Mouse (Mus musculus) heart, embryonic 12.5 days (tissue): ENCODE data around the gene Gpx4. TPM values are rescaled to one million over a fixed set of nuclear protein-coding genes. Genes with fewer than 3 reads are reported as not detected.

ENCODE experiments used
- ATAC-seq: fragments of 200-750 bp; cut with Nextera tagmentation; 2 replicates; pipeline ENCODE4 v1.8.0; 2017; ENCODE audit warnings: moderate TSS enrichment, moderate library complexity; ENCODE audit not compliant: insufficient number of reproducible peaks, low FRiP score
- H3K27ac ChIP-seq: fragments of 300-500 bp; sonication (generic); 2 replicates; pipeline ENCODE4 v1.5.1; 2016; ENCODE audit warnings: mild to moderate bottlenecking, moderate library complexity; ENCODE audit not compliant: poor library complexity, severe bottlenecking
- H3K27me3 ChIP-seq: fragments of 300-500 bp; sonication (generic); replicated peaks from 2 replicates; pipeline ENCODE4 v1.6.1; 2016; ENCODE audit warnings: mild to moderate bottlenecking, moderate library complexity
- H3K36me3 ChIP-seq: fragments of 300-500 bp; sonication (generic); 2 replicates; pipeline ENCODE4 v1.6.1; 2016; ENCODE audit warnings: mild to moderate bottlenecking, moderate library complexity
- H3K4me1 ChIP-seq: fragments of 300-500 bp; sonication (generic); replicated peaks from 2 replicates; pipeline ENCODE4 v1.6.1; 2016; ENCODE audit warnings: mild to moderate bottlenecking
- H3K4me2 ChIP-seq: fragments of 300-500 bp; sonication (generic); 2 replicates; pipeline ENCODE4 v1.6.1; 2016; ENCODE audit warnings: mild to moderate bottlenecking, moderate library complexity
- H3K4me3 ChIP-seq: fragments of 300-500 bp; sonication (generic); 2 replicates; pipeline ENCODE4 v1.5.1; 2016; ENCODE audit warnings: mild to moderate bottlenecking
- H3K9ac ChIP-seq: fragments of 300-500 bp; sonication (generic); 2 replicates; pipeline ENCODE4 v1.6.1; 2016; ENCODE audit warnings: mild to moderate bottlenecking, moderate library complexity
- H3K9me3 ChIP-seq: fragments of 300-500 bp; sonication (generic); replicated peaks from 2 replicates; pipeline ENCODE4 v1.6.1; 2016; ENCODE audit warnings: mild to moderate bottlenecking, moderate library complexity
- WGBS: fragments of 180-500 bp; shearing (Covaris S2); methylation state at CpG from one replicate; pipeline ENCODE4 v1.1.7; 2016; 5-methylcytosine and 5-hydroxymethylcytosine counted together
- polyA plus RNA-seq: library from polyadenylated mRNA; unstranded; fragments of >200 nt; fragmentation: Nextera tagmentation; extraction: Ambion mirVana; gene quantifications from 2 replicates; pipeline ENCODE4 v1.2.1, GENCODE M21; 2016

Gene Gpx4
- polyA plus RNA-seq, 1 experiment from 2014 or later, result 717 TPM

DNA sequence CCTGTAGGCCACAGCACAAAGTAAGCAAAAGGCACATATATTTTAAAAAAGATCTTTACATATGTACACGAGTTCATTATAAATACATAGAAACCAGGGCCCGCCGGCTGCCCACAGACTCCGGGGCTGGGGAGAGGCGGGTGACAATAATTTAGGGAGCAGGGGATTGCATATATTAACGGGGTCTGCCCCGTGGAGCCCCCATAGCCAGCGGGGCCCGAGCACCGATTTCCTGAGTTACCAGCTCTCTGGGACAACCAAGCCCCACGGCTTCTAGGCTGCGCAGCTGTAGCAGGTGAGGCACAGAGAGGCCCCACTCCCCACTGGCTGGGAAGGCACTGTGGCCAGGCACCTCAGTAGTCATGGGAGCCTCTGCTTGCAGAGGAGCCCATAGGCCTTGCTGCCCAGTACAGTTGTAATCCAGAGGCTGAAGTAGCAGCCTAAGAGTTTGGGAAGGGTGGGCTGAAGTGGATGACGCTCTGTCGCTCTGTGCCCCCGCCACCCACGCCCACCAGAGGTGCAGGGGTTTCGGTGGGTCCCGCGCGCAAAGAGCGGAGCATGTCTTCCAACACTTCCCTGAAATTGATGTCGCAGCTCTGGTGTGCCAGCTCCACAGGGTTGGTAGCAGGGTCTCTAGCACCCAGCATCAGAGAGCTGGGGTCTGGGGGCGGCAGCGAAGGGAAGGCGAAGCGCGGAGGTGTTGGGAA is 10.2 kb downstream of the Gpx4 start:
- Histone ChIP-seq H3K27me3 (no peaks in the 10 kb centered on the region), H3K9ac (no peak overlapping the region), H3K27ac (no peak overlapping the region), H3K4me3 (no peak overlapping the region), H3K9me3 (no peaks in the 10 kb centered on the region), H3K4me2 (no peak overlapping the region), H3K4me1 (peaks cover 23% of the 10 kb centered on the region), H3K36me3 (peaks cover 67% of the 10 kb centered on the region)
- WGBS, result 90% methylated on average over 27 of the region's 27 CpGs
- no peak for ATAC-seq

DNA sequence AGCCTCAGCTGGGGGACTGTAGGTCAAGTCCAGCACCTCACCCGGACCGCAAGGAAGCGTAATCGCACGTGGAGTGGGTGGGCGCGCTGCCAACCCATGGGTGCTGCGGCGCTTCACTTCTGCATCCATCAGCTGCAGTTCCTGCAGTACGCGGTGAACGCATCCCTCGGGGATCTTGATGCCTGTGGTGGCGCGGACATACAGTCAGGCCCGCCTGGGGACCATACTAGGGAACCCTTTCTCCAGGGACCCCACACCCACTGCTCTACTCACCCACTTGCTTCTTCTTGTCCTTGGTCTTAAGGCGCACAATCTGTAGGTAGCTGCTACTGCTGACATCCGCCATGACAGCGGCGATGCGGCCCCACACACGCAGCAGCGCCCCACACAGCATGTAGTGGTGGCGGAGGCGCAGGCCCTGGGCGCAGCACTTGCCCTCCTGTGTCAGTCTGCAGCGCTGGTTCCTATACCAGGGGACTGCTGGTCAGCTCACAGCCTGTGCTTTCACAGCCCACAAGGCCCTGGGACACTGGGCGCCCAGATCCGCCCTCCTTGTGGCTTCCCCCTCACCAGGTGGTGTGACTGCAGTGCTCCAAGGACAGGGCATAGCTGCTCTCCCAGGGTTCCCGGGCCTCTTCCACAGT is 10.8 kb downstream of the Gpx4 start:
- H3K4me1 ChIP-seq, result peaks cover 17% of the 10 kb centered on the region
- no peak overlapping the region for H3K4me2 ChIP-seq
- no peaks in the 10 kb centered on the region for H3K9me3 ChIP-seq
- WGBS, result 70% methylated on average over 30 of the region's 30 CpGs
- H3K27me3 ChIP-seq, result no peaks in the 10 kb centered on the region
- no peak overlapping the region for H3K4me3 ChIP-seq
- H3K27ac ChIP-seq, result no peak overlapping the region
- H3K36me3 ChIP-seq, result peaks cover 74% of the 10 kb centered on the region
- ATAC-seq, result no peak
- no peak overlapping the region for H3K9ac ChIP-seq

DNA sequence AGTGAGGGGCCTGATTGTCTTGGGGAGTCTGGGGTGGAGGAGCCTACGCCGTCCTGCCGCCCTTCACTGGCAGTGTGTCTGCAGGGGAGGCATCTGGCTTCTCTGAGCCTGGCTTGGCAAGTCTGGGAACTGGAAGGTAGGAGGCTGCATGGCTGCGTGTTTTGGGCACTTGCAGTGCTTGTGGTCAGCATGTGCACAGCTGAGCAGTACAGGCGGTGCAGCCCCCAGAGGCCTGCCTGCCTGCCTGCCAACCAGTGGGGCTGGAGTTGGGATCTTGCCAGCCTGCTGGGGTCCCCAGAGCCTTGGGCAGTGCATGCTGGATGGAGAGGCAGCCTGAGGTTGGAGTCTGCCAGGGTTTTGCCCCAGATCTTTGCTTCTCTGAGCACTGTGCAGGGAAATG is 16.1 kb downstream of the Gpx4 start:
- Histone ChIP-seq H3K9me3 (no peaks in the 10 kb centered on the region), H3K4me3 (no peak overlapping the region), H3K27ac (no peak overlapping the region), H3K36me3 (peaks cover 94% of the 10 kb centered on the region), H3K27me3 (no peaks in the 10 kb centered on the region), H3K4me2 (no peak overlapping the region), H3K4me1 (peaks cover 7% of the 10 kb centered on the region; the same call in 1 of the 2 replicates), H3K9ac (0 out of 2 replicates have a peak overlapping the region, but pooled peaks have one; percentile 14)
- 90% methylated on average over 5 of the region's 5 CpGs for WGBS
- ATAC-seq, result no peak

DNA sequence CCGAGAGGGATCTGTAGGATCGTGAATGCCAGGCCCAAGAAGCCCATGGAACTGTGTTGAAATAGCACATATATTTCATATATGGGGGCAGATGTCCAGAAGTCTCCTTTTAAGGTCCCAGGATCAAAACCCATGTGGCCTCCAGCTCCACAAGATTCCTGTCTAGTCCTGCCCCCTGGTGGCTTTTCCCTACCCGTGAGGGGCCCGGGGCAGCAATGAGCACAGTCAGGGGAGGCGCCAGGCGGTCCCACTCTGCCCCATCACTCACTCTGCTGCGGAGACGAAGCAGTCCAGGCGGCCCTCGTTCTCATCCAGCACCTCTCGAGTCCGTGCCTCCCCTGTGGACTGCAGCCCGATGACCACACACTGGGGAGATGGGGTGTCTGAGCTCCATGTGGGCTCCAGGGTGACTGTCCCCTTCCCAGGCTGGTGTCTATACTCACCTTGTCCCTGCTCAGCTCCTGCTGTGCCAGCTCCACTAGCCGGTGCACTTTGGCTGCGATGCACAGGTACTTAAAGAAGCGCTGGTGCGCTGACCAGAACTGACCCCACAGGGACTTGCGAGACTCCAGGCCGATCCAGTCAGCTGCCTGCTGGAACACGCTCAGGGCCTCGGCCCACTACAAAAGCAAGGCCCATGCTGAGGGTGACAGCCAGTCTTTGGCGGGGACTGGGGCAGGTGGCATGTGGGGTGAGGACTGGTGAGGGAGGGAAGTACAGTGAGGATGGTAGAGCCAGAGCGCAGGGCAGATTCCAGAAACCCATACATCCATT is 17.1 kb downstream of the Gpx4 start:
- Histone ChIP-seq H3K36me3 (peaks cover 86% of the 10 kb centered on the region), H3K9ac (no peak overlapping the region)
- ATAC-seq, result no peak

DNA sequence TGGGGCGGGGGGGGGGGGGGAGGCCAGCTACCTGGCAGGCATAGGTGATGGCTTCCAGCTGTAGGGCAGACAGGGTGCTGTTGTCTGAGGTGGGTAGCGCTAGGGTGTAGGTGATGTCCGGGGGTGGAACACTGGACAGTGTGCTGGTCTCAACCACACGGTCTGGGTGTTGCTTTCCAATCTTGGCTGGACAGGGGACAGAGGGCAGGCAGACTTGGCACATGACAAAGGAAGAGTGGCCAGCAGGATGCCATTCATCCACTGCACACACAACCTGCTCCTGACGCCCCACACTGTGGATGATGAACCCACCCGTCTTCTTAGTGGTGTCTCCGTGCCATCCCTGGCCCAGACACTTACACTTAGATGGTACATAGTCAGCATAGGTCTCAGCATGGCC is 22.3 kb downstream of the Gpx4 start:
- Histone ChIP-seq H3K4me1 (peaks cover 41% of the 10 kb centered on the region), H3K36me3 (peaks cover 40% of the 10 kb centered on the region), H3K9ac (no peak overlapping the region), H3K27me3 (no peaks in the 10 kb centered on the region), H3K9me3 (no peaks in the 10 kb centered on the region), H3K27ac (no peak overlapping the region), H3K4me2 (no peak overlapping the region), H3K4me3 (no peak overlapping the region)
- no peak for ATAC-seq
- 88% methylated on average over 6 of the region's 7 CpGs for WGBS

More for the DNA sequence above, 17.1 kb downstream of the Gpx4 start:
- Histone ChIP-seq H3K27ac (no peak overlapping the region), H3K9me3 (no peaks in the 10 kb centered on the region), H3K4me2 (no peak overlapping the region), H3K4me1 (peaks cover 7% of the 10 kb centered on the region; the same call in 1 of the 2 replicates), H3K27me3 (no peaks in the 10 kb centered on the region), H3K4me3 (no peak overlapping the region)
- WGBS, result 79% methylated on average over 23 of the region's 23 CpGs

DNA sequence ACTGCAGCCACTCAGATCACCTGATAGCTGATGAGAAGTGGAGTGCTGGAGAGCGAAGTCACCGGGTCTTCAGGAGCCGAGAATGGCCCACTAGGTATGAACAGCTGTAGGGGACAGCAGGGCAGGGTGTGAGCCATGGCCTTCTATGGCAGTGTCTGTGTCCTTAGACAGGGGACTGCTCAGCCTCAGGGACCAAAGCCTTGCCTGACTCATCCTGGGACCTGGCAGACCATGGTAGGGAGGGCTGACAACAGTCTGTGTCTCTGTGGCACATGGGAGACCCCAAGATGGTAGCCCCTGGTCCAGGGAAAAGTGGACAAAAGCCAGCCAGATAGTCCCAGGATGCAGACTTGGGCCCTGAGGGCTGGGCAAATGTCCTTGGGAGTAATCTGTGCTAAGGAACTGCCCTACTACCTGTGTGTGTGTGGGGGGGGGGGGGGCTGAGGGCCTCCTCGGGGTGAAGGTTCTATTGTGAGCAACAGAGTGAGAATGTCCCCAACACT is 23.0 kb downstream of the Gpx4 start:
- WGBS, result 81% methylated on average over 4 of the region's 4 CpGs
- H3K27me3 ChIP-seq, result no peaks in the 10 kb centered on the region
- H3K9me3 ChIP-seq, result no peaks in the 10 kb centered on the region
- H3K27ac ChIP-seq, result no peak overlapping the region
- no peak overlapping the region for H3K4me2 ChIP-seq
- H3K9ac ChIP-seq, result no peak overlapping the region
- ATAC-seq, result no peak
- peaks cover 47% of the 10 kb centered on the region for H3K4me1 ChIP-seq
- H3K4me3 ChIP-seq, result no peak overlapping the region
- peaks cover 36% of the 10 kb centered on the region for H3K36me3 ChIP-seq

DNA sequence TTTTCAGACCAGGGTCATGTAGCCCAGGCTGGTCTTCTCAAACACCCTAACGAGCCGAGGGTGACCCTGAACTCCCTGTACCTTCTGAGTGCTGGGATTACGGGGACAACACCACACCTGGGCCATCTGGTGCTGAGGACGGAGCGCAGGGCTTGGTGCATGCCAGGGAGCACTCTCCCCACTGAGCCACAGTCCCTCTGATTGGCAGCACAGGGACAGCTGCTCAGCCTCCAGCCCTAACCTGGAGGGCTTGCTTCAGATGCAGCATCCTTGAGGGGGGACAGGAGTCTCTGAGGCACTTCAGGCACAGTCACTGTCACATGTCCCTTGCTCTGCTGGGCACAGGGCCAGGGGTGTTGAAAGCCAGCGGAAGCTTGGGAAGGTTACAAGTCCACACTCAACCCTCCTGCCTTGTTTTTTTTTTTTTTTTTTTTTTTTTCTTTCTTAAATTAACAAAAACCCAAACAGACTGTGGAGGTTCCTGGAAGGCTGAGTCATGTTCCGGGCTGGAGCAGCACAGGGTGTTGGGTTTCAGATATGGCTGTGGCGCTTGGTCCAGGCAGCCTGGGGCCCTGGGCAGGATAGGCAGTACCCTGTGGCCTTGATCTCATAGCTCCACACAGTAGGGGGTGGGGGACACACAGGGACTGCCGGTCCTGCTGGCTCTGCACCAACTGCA is 24.0 kb downstream of the Gpx4 start:
- peak; percentile 94 for ATAC-seq
- Histone ChIP-seq H3K36me3 (peaks cover 29% of the 10 kb centered on the region), H3K27ac (peak overlapping the region; percentile 83), H3K4me1 (peaks cover 56% of the 10 kb centered on the region), H3K27me3 (no peaks in the 10 kb centered on the region), H3K4me3 (0 out of 2 replicates have a peak overlapping the region, but pooled peaks have one; percentile 2), H3K9ac (0 out of 2 replicates have a peak overlapping the region, but pooled peaks have one; percentile 33), H3K9me3 (no peaks in the 10 kb centered on the region), H3K4me2 (peak overlapping the region; percentile 20; the same call in 1 of the 2 replicates)
- 45% methylated on average over 9 of the region's 9 CpGs for WGBS

DNA sequence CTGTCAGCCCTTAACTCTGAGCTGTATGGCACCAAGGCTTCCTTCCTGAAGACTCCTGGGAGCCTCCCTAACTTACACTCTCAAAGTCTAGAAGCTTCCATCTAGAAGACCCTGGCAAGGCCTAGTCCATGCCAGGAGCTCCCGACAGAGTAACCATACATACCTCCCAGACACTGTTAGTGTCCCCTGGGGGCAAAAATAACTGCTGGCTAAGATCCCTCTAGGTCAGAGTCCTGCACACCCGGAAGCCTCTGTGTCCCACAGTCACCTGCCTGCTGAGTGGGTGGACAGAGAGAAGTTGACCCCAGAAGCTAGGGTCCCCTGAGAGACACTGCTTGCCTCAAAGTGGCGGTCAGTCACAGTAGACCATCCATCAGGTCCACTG is 24.5 kb downstream of the Gpx4 start:
- peaks cover 56% of the 10 kb centered on the region for H3K4me1 ChIP-seq
- peak overlapping the region; percentile 83 for H3K27ac ChIP-seq
- peaks cover 23% of the 10 kb centered on the region for H3K36me3 ChIP-seq
- WGBS, result 58% methylated on average over 3 of the region's 3 CpGs
- peak overlapping the region; percentile 33; the same call in 1 of the 2 replicates for H3K9ac ChIP-seq
- no peaks in the 10 kb centered on the region for H3K9me3 ChIP-seq
- H3K4me2 ChIP-seq, result peak overlapping the region; percentile 20
- H3K4me3 ChIP-seq, result 0 out of 2 replicates have a peak overlapping the region, but pooled peaks have one; percentile 2
- H3K27me3 ChIP-seq, result no peaks in the 10 kb centered on the region
- peak; percentile 3; the same call in 1 of the 2 replicates for ATAC-seq

DNA sequence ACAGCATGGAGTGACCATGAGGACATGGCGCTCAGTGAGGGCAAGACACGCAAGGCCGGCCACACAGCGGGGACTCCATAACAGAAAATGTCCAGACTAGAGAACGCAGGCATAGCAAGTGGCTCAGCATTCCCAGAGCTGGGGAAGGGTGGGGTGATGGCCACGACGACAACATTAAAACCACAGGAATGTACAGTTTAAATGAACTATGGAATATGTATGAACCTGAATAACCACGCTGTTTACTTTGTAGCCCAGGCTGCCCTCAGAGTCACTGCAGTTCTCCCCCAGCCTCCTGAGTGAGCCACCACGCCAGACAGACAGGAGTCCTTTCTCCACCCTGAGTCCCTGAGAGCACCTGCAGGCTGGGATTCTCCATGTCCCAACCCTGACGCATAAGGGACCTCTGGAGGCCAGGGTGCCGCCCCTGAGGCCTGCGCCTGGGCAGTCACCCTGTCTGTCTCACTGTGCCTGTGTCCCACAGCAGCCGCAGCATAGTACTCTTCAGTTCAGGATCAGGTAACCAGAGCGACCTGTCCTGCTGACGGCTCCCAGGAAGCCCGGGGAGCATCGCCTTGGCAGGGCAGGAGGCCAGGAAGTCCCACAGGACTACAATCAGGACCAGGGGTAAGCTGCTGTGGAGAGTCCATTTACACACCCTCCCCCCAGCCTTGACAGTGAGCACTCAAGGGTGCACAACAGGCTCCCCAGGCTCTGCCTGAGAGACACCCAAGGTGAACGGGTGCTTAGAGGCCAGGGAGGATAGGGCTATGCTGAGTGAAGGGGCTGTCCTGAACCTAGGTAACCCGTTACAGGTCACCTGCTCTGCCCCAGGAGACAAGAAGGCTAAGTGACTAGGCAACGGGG is 25.9 kb downstream of the Gpx4 start:
- H3K27ac ChIP-seq, result no peak overlapping the region
- H3K9me3 ChIP-seq, result no peaks in the 10 kb centered on the region
- no peak for ATAC-seq
- H3K4me2 ChIP-seq, result no peak overlapping the region
- no peak overlapping the region for H3K4me3 ChIP-seq
- WGBS, result 80% methylated on average over 20 of the region's 20 CpGs
- peaks cover 56% of the 10 kb centered on the region for H3K4me1 ChIP-seq
- peak overlapping the region; percentile 16 for H3K9ac ChIP-seq
- H3K36me3 ChIP-seq, result peaks cover 21% of the 10 kb centered on the region; the same call in 1 of the 2 replicates
- H3K27me3 ChIP-seq, result no peaks in the 10 kb centered on the region
